Mouse (Mus musculus): Measurements from ENCODE around the gene Cnot2. TPM values are rescaled to one million over a fixed set of nuclear protein-coding genes. Genes with fewer than 3 reads are reported as not detected.

The Cnot2 gene
- polyA plus RNA-seq, 1 experiment = 4.9 TPM

- Histone ChIP-seq H3K36me3 (replicated peaks; ENCODE audit: low read length) (peaks cover 10% of the 10 kb centered on the region), H3K9me3 (no peaks in the 10 kb centered on the region), H3K4me1 (peaks cover 21% of the 10 kb centered on the region), H3K27me3 (replicated peaks) (no peaks in the 10 kb centered on the region), H3K4me3 (replicated peaks) (no peak overlapping the region)
- TF ChIP-seq GATA1 (IDR thresholded peaks at IDR 0.05; ENCODE audit: borderline replicate concordance, low read length) = no peak
- TF ChIP-seq FLI1 (IDR thresholded peaks at IDR 0.05; ENCODE audit: low read length) = no peak
These were observed 43.8 kb downstream of the Cnot2 start for GRCm38 (mm10) chr10:116537495-116537894.

GRCm38 (mm10) chr10:116534278-116534677 lies 47.0 kb downstream of the Cnot2 start:
- Histone ChIP-seq H3K4me1 (peaks cover 6% of the 10 kb centered on the region; the same call in 1 of the 2 replicates), H3K9me3 (no peaks in the 10 kb centered on the region)

GRCm38 (mm10) chr10:116532561-116532960 lies 48.8 kb downstream of the Cnot2 start:
- Histone ChIP-seq H3K4me1 (peaks cover 6% of the 10 kb centered on the region; the same call in 1 of the 2 replicates), H3K36me3 (replicated peaks; ENCODE audit: low read length) (peaks cover 10% of the 10 kb centered on the region), H3K9me3 (no peaks in the 10 kb centered on the region), H3K4me3 (replicated peaks) (no peak overlapping the region), H3K27me3 (replicated peaks) (no peaks in the 10 kb centered on the region)
- TF ChIP-seq GATA1 (IDR thresholded peaks at IDR 0.05; ENCODE audit: borderline replicate concordance, low read length) (no peak), FLI1 (IDR thresholded peaks at IDR 0.05; ENCODE audit: low read length) (no peak)

More at GRCm38 (mm10) chr10:116534278-116534677, 47.0 kb downstream of the Cnot2 start:
- H3K27me3 ChIP-seq (replicated peaks) = no peaks in the 10 kb centered on the region
- peaks cover 10% of the 10 kb centered on the region for H3K36me3 ChIP-seq (replicated peaks; ENCODE audit: low read length)
- no peak overlapping the region for H3K4me3 ChIP-seq (replicated peaks)
- TF ChIP-seq GATA1 (IDR thresholded peaks at IDR 0.05; ENCODE audit: borderline replicate concordance, low read length) = no peak
- no peak for TF ChIP-seq FLI1 (IDR thresholded peaks at IDR 0.05; ENCODE audit: low read length)

- TF ChIP-seq GATA1 (IDR thresholded peaks at IDR 0.05; ENCODE audit: borderline replicate concordance, low read length) (no peak), FLI1 (IDR thresholded peaks at IDR 0.05; ENCODE audit: low read length) (no peak)
- Histone ChIP-seq H3K27me3 (replicated peaks) (no peaks in the 10 kb centered on the region), H3K4me3 (replicated peaks) (no peak overlapping the region), H3K4me1 (peaks cover 4% of the 10 kb centered on the region; the same call in 1 of the 2 replicates), H3K9me3 (no peaks in the 10 kb centered on the region), H3K36me3 (replicated peaks; ENCODE audit: low read length) (peaks cover 21% of the 10 kb centered on the region)
These were observed 50.2 kb downstream of the Cnot2 start for GRCm38 (mm10) chr10:116531063-116531462.

GRCm38 (mm10) chr10:116519588-116519987 lies 61.7 kb downstream of the Cnot2 start:
- H3K27me3 ChIP-seq (replicated peaks) = no peaks in the 10 kb centered on the region
- H3K9me3 ChIP-seq = no peaks in the 10 kb centered on the region
- peaks cover 3% of the 10 kb centered on the region; the same call in 1 of the 2 replicates for H3K4me1 ChIP-seq
- H3K4me3 ChIP-seq (replicated peaks) = no peak overlapping the region
- peaks cover 3% of the 10 kb centered on the region for H3K36me3 ChIP-seq (replicated peaks; ENCODE audit: low read length)
- TF ChIP-seq FLI1 (IDR thresholded peaks at IDR 0.05; ENCODE audit: low read length) = no peak

GRCm38 (mm10) chr10:116515590-116515989 lies 65.7 kb downstream of the Cnot2 start:
- H3K36me3 ChIP-seq (replicated peaks; ENCODE audit: low read length) = peaks cover 16% of the 10 kb centered on the region
- no peaks in the 10 kb centered on the region for H3K9me3 ChIP-seq
- peaks cover 33% of the 10 kb centered on the region for H3K4me1 ChIP-seq
- no peak overlapping the region for H3K4me3 ChIP-seq (replicated peaks)
- TF ChIP-seq GATA1 (IDR thresholded peaks at IDR 0.05; ENCODE audit: borderline replicate concordance, low read length) (no peak), FLI1 (IDR thresholded peaks at IDR 0.05; ENCODE audit: low read length) (no peak)
- H3K27me3 ChIP-seq (replicated peaks) = no peaks in the 10 kb centered on the region

- no peak for TF ChIP-seq FLI1 (IDR thresholded peaks at IDR 0.05; ENCODE audit: low read length)
- no peak for TF ChIP-seq GATA1 (IDR thresholded peaks at IDR 0.05; ENCODE audit: borderline replicate concordance, low read length)
- Histone ChIP-seq H3K4me1 (peaks cover 32% of the 10 kb centered on the region), H3K36me3 (replicated peaks; ENCODE audit: low read length) (peaks cover 16% of the 10 kb centered on the region), H3K9me3 (no peaks in the 10 kb centered on the region), H3K27me3 (replicated peaks) (no peaks in the 10 kb centered on the region), H3K4me3 (replicated peaks) (no peak overlapping the region)
These were observed 66.2 kb downstream of the Cnot2 start for GRCm38 (mm10) chr10:116515158-116515557.

- Histone ChIP-seq H3K27me3 (replicated peaks) (no peaks in the 10 kb centered on the region), H3K9me3 (no peaks in the 10 kb centered on the region), H3K4me3 (replicated peaks) (peak overlapping the region; percentile 55), H3K36me3 (replicated peaks; ENCODE audit: low read length) (peaks cover 16% of the 10 kb centered on the region), H3K4me1 (peaks cover 35% of the 10 kb centered on the region)
- TF ChIP-seq FLI1 (IDR thresholded peaks at IDR 0.05; ENCODE audit: low read length) (no peak), GATA1 (IDR thresholded peaks at IDR 0.05; ENCODE audit: borderline replicate concordance, low read length) (no peak)
These were observed 68.1 kb downstream of the Cnot2 start for GRCm38 (mm10) chr10:116513254-116513635.

GRCm38 (mm10) chr10:116512521-116513253 lies 68.6 kb downstream of the Cnot2 start:
- no peaks in the 10 kb centered on the region for H3K27me3 ChIP-seq (replicated peaks)
- no peak for TF ChIP-seq FLI1 (IDR thresholded peaks at IDR 0.05; ENCODE audit: low read length)
- TF ChIP-seq GATA1 (IDR thresholded peaks at IDR 0.05; ENCODE audit: borderline replicate concordance, low read length) = no peak
- peaks cover 16% of the 10 kb centered on the region for H3K36me3 ChIP-seq (replicated peaks; ENCODE audit: low read length)
- H3K4me3 ChIP-seq (replicated peaks) = no peak overlapping the region
- peaks cover 35% of the 10 kb centered on the region for H3K4me1 ChIP-seq
- no peaks in the 10 kb centered on the region for H3K9me3 ChIP-seq

GRCm38 (mm10) chr10:116505303-116506014 lies 75.9 kb downstream of the Cnot2 start:
- peaks cover 23% of the 10 kb centered on the region for H3K36me3 ChIP-seq (replicated peaks; ENCODE audit: low read length)
- peaks cover 20% of the 10 kb centered on the region for H3K4me1 ChIP-seq
- H3K27me3 ChIP-seq (replicated peaks) = no peaks in the 10 kb centered on the region
- H3K9me3 ChIP-seq = no peaks in the 10 kb centered on the region
- H3K4me3 ChIP-seq (replicated peaks) = no peak overlapping the region
- no peak for TF ChIP-seq GATA1 (IDR thresholded peaks at IDR 0.05; ENCODE audit: borderline replicate concordance, low read length)
- no peak for TF ChIP-seq FLI1 (IDR thresholded peaks at IDR 0.05; ENCODE audit: low read length)
